Mouse (Mus musculus): ENCODE measurements around the gene Wdr54. TPM values are rescaled to one million over a fixed set of nuclear protein-coding genes. Genes with fewer than 3 reads are reported as not detected.
A peak's percentile ranks its signal among the peaks of the same experiment; 100 is the strongest.

Gene Wdr54
- total RNA-seq, 2 experiments from 2014 or later = 29.0 to 31.6 TPM

- intact Hi-C loops (cut with DNase I) = loop anchor here (5.0 kb wide), 1 partner anchor 41 kb away; the partner anchor contains the start of genes 1700003E16Rik and Wdr54
- no peak for DNase-seq (ENCODE audit: low spot score in 2 of 2)
These were observed 39.6 kb downstream of the Wdr54 start for GRCm38 (mm10) chr6:83116373-83117164.

GRCm38 (mm10) chr6:83115682-83116372 lies 40.4 kb downstream of the Wdr54 start:
- no peak for DNase-seq (ENCODE audit: low spot score in 2 of 2)
- intact Hi-C loops (cut with DNase I) = loop anchor here (5.0 kb wide), 1 partner anchor 41 kb away; the partner anchor contains the start of genes 1700003E16Rik and Wdr54

GRCm38 (mm10) chr6:83115011-83115671 lies 41.1 kb downstream of the Wdr54 start, which contains the start of gene Mogs:
Mogs (plus strand) TSS chr6:83115496.
- intact Hi-C loops (cut with DNase I) = loop anchor here (5.0 kb wide), 1 partner anchor 42 kb away; the partner anchor contains the start of genes 1700003E16Rik and Wdr54
- DNase-seq (ENCODE audit: low spot score in 2 of 2) = peak; percentile 86 to 93

GRCm38 (mm10) chr6:83111510-83112136 lies 44.6 kb downstream of the Wdr54 start:
- no peak for DNase-seq (ENCODE audit: low spot score in 2 of 2)
- intact Hi-C loops (cut with DNase I) = no loop called here

GRCm38 (mm10) chr6:83108762-83109668 lies 47.2 kb downstream of the Wdr54 start, which contains the start of gene Mrpl53:
Mrpl53 (plus strand) TSS chr6:83109040.
- intact Hi-C loops (cut with DNase I) = no loop called here

GRCm38 (mm10) chr6:83107566-83108400 lies 48.4 kb downstream of the Wdr54 start:
- DNase-seq (ENCODE audit: low spot score in 2 of 2) = peak; percentile 74 to 84
- intact Hi-C loops (cut with DNase I) = no loop called here

More at GRCm38 (mm10) chr6:83108762-83109668, 47.2 kb downstream of the Wdr54 start, which contains the start of gene Mrpl53:
- DNase-seq (ENCODE audit: low spot score in 2 of 2) = peak; percentile 75 to 79

- intact Hi-C loops (cut with DNase I) = no loop called here
- DNase-seq (ENCODE audit: low spot score in 2 of 2) = peak in 1 of 2 experiments; percentile 80
These were observed 52.0 kb downstream of the Wdr54 start for GRCm38 (mm10) chr6:83104158-83104557.

- intact Hi-C loops (cut with DNase I) = no loop called here
- no peak for DNase-seq (ENCODE audit: low spot score in 2 of 2)
These were observed 53.0 kb downstream of the Wdr54 start for GRCm38 (mm10) chr6:83103130-83103650.

GRCm38 (mm10) chr6:83101688-83102556 lies 54.3 kb downstream of the Wdr54 start:
- DNase-seq (ENCODE audit: low spot score in 2 of 2) = peak; percentile 46 to 63
- intact Hi-C loops (cut with DNase I) = loop anchor here (1.0 kb wide), 2 partner anchors 48 to 106 kb away; partner anchors contain the start of gene Aup1

- intact Hi-C loops (cut with DNase I) = loop anchor here (1.0 kb wide), 2 partner anchors 47 to 105 kb away; partner anchors contain the start of gene Aup1
- DNase-seq (ENCODE audit: low spot score in 2 of 2) = peak; percentile 89 to 92
These were observed 54.9 kb downstream of the Wdr54 start, which contains the start of the genes Ccdc142 and Gm42688 for GRCm38 (mm10) chr6:83101316-83101687. Ccdc142 (plus strand) TSS chr6:83101601. Gm42688 (plus strand) TSS chr6:83101617.

Other genes starting within 250 kb of the Wdr54 start
- gene Sema4f, start 216.6 kb downstream of the Wdr54 start, total RNA-seq (2021) = 10 to 100 TPM; 44.5 to 45.6 TPM
- gene M1ap, start 209.5 kb downstream of the Wdr54 start, total RNA-seq (2021) = under 1 TPM in 1 of 2 experiments, not detected in 1; 0.23 TPM
- 1 to 10 TPM; 1.5 to 2.3 TPM for gene Dok1, start 122.9 kb downstream of the Wdr54 start, total RNA-seq (2021)
- gene Loxl3, start 122.2 kb downstream of the Wdr54 start, total RNA-seq (2021) = 1 to 10 TPM; 3.0 to 3.3 TPM
- 100 to 1,000 TPM; 104 to 113 TPM for gene Aup1, start 101.9 kb downstream of the Wdr54 start, total RNA-seq (2021)
- gene Htra2, start 101.1 kb downstream of the Wdr54 start, total RNA-seq (2021) = 10 to 100 TPM; 52.2 to 57.5 TPM
- gene Dqx1, start 98.6 kb downstream of the Wdr54 start, total RNA-seq (2021) = under 1 TPM; 0.44 to 0.79 TPM
- not detected for gene Tlx2, start 86.1 kb downstream of the Wdr54 start, total RNA-seq (2021)
- gene Pcgf1, start 78.5 kb downstream of the Wdr54 start, total RNA-seq (2021) = 10 to 100 TPM; 21.9 to 24.3 TPM
- gene Lbx2, start 70.0 kb downstream of the Wdr54 start, total RNA-seq (2021) = under 1 TPM in 1 of 2 experiments, not detected in 1; 0.46 TPM
- 1 to 10 TPM; 3.5 to 4.9 TPM for gene Ccdc142, start 54.8 kb downstream of the Wdr54 start, total RNA-seq (2021)
- gene Gm42688, start 54.8 kb downstream of the Wdr54 start, total RNA-seq (2021) = 1 to 10 TPM; 4.1 to 5.5 TPM
- gene Mrpl53, start 47.4 kb downstream of the Wdr54 start, total RNA-seq (2021) = 10 to 100 TPM; 61.7 to 64.8 TPM
- gene Mogs, start 40.9 kb downstream of the Wdr54 start, total RNA-seq (2021) = 10 to 100 TPM; 24.4 to 27.3 TPM
- 10 to 100 TPM; 44.2 to 53.8 TPM for gene Wbp1, start 34.8 kb downstream of the Wdr54 start, total RNA-seq (2021)
- gene Ino80b, start 31.0 kb downstream of the Wdr54 start, total RNA-seq (2021) = 10 to 100 TPM; 15.1 to 18.8 TPM
- gene Rtkn, start 20.9 kb downstream of the Wdr54 start, total RNA-seq (2021) = 10 to 100 TPM; 55.2 to 62.4 TPM
- 10 to 100 TPM; 31.4 to 32.5 TPM for gene 1700003E16Rik, start within 50 bp of the Wdr54 start, total RNA-seq (2021)
- gene Dctn1, start 9.5 kb upstream of the Wdr54 start, total RNA-seq (2021) = 100 to 1,000 TPM; 341 to 348 TPM
- gene Slc4a5, start 63.4 kb upstream of the Wdr54 start, total RNA-seq (2021) = 1 to 10 TPM; 1.1 TPM
- gene Mthfd2, start 169.5 kb upstream of the Wdr54 start, total RNA-seq (2021) = 1 to 10 TPM; 6.2 to 6.6 TPM
- gene Mob1a, start 169.6 kb upstream of the Wdr54 start, total RNA-seq (2021) = 10 to 100 TPM; 22.0 to 22.4 TPM
- 10 to 100 TPM; 41.2 to 45.5 TPM for gene Bola3, start 192.8 kb upstream of the Wdr54 start, total RNA-seq (2021)